Mouse (Mus musculus): ENCODE data around the gene Kif23. TPM values are rescaled to one million over a fixed set of nuclear protein-coding genes. Genes with fewer than 3 reads are reported as not detected.

Kif23 gene
- polyA plus RNA-seq, 1 experiment: 90.6 TPM

DNA sequence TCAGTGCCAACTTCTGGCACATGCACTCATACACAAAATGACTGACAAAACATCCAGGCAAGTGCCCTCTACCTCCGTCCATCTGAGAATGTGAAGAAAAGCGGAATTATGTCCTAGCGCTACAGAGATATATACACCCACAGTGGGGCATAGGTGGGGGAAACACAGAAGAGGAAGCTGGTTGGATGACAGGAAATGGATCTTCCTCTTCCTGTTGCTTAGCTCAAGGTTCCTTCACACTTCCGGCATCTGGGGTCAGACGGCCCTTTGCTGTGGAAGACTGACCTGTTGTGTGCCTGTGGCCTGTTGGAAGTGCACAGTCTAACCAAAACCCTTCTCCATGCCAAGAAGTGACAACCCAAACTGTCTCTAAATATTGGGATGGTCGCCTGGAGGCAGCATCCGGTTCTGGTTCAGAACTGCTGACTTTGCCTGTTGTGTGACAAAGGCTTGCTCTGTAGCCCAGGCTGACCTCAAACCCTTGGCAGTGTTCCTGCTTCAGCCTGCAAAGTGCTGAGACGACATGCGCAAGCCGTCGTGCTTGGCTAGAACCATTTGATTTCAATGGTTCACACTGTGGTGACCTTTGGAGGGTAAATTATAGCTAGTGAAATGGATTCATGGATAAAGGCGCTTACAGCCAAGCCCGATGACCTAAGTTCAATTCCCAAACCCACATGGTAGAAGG is 30.8 kb upstream of the Kif23 start:
- 59% methylated on average over 13 of the region's 13 CpGs for WGBS
- Histone ChIP-seq H3K27ac (ENCODE audit: control insufficient read depth, insufficient read depth, low read depth, low read length, poor library complexity) (peak overlapping the region; percentile 50), H3K4me1 (ENCODE audit: control insufficient read depth, insufficient read depth, low read length) (peaks cover 15% of the 10 kb centered on the region), H3K4me3 (replicated peaks; ENCODE audit: control insufficient read depth, low read depth, low read length) (no peak overlapping the region)
- TF ChIP-seq CTCF (IDR thresholded peaks at IDR 0.05; ENCODE audit: control insufficient read depth, insufficient read depth, low read length): no peak
- no peak for TF ChIP-seq POLR2A (IDR thresholded peaks at IDR 0.05; ENCODE audit: borderline replicate concordance, control insufficient read depth, low read depth, low read length)

DNA sequence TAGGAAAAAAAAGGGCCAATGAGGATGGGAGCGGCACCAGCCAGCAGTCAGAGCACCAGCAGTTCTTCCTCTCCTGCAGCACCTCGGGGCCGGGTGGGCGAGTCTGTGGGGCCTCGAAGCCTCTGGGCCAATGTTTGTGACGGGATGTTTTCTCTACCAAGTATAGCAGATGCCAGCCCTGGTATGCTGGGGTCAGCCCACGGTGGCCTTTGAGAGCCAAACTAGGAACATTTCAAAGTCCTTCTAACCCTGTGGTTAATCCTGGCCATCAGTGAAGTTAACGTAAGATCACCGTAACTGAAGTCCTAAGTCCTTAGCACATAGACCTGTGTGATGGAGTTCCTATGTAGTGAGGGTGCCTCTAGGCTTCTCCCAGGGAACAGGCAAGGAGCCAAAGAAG is 25.5 kb upstream of the Kif23 start:
- Histone ChIP-seq H3K27ac (ENCODE audit: control insufficient read depth, insufficient read depth, low read depth, low read length, poor library complexity) (no peak overlapping the region), H3K4me1 (ENCODE audit: control insufficient read depth, insufficient read depth, low read length) (peaks cover 9% of the 10 kb centered on the region), H3K4me3 (replicated peaks; ENCODE audit: control insufficient read depth, low read depth, low read length) (no peak overlapping the region)
- no peak for TF ChIP-seq POLR2A (IDR thresholded peaks at IDR 0.05; ENCODE audit: borderline replicate concordance, control insufficient read depth, low read depth, low read length)
- no peak for TF ChIP-seq CTCF (IDR thresholded peaks at IDR 0.05; ENCODE audit: control insufficient read depth, insufficient read depth, low read length)
- 88% methylated on average over 9 of the region's 9 CpGs for WGBS

DNA sequence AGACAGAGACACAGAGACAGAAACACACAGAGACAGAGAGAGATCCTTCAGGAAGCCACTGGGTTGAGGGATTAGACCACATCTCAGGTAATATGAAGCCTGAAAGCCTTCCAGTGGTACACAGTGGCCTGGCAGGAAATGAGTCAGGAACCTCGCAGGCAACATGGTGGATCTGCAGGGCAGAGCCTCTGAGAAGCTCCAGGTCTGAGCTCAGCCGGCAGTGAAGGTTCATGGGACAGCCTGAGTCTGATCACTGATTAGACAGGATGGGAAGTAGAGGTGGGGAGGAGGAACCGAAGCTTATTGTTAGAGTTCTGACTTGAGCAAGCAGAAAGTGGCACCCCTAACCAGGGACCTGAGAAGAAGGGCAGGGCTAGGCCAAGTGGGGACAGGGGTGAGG is 24.5 kb upstream of the Kif23 start:
- TF ChIP-seq CTCF (IDR thresholded peaks at IDR 0.05; ENCODE audit: control insufficient read depth, insufficient read depth, low read length): no peak
- no peak for TF ChIP-seq POLR2A (IDR thresholded peaks at IDR 0.05; ENCODE audit: borderline replicate concordance, control insufficient read depth, low read depth, low read length)
- no peak overlapping the region for H3K4me3 ChIP-seq (replicated peaks; ENCODE audit: control insufficient read depth, low read depth, low read length)
- H3K27ac ChIP-seq (ENCODE audit: control insufficient read depth, insufficient read depth, low read depth, low read length, poor library complexity): peak overlapping the region; percentile 23; the same call in 1 of the 2 replicates
- 3% methylated on average over 3 of the region's 3 CpGs for WGBS
- H3K4me1 ChIP-seq (ENCODE audit: control insufficient read depth, insufficient read depth, low read length): peaks cover 6% of the 10 kb centered on the region

DNA sequence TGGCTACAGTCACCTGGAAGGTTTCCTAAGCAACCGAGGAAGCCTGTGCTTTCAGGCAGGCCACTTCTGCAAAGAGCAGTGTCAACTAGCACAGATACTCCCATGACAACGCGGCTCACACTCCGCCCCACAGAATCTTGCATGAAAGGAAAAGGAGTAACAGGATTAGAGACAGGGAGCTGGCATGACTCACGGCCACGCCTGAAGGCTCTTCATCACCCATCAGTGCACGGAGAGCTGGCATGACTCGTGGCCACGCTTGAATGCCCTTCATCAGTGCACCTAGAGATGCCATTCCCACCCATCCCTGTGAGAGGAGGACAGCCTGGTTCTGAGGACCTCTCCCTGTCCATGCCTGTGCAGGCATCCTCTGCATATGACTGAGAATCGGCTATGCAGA is 20.8 kb upstream of the Kif23 start:
- WGBS: 63% methylated on average over 10 of the region's 10 CpGs
- peaks cover 4% of the 10 kb centered on the region for H3K4me1 ChIP-seq (ENCODE audit: control insufficient read depth, insufficient read depth, low read length)
- TF ChIP-seq POLR2A (IDR thresholded peaks at IDR 0.05; ENCODE audit: borderline replicate concordance, control insufficient read depth, low read depth, low read length) (no peak), CTCF (IDR thresholded peaks at IDR 0.05; ENCODE audit: control insufficient read depth, insufficient read depth, low read length) (no peak)

DNA sequence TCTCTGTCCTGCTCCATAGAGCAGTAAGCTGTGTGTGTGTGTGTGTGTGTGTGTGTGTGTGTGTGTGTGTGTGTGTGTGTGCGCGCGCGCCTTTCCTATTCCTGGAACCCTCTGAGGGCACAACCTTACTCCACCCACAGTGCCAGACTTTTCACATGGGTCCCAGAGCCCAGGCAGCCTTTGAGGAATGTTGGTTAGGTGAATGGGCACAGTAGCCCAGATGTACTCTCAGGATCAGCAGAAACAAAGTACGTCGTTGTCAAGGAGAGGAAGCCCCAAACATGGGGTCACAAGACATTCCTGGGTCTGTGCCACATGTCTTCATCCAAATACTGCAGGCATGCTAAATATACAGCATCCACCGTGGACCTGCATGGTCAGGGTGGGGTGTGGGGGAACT is 19.4 kb upstream of the Kif23 start:
- Histone ChIP-seq H3K4me1 (ENCODE audit: control insufficient read depth, insufficient read depth, low read length) (peaks cover 8% of the 10 kb centered on the region), H3K27ac (ENCODE audit: control insufficient read depth, insufficient read depth, low read depth, low read length, poor library complexity) (no peak overlapping the region), H3K4me3 (replicated peaks; ENCODE audit: control insufficient read depth, low read depth, low read length) (no peak overlapping the region)
- 64% methylated on average over 7 of the region's 7 CpGs for WGBS
- TF ChIP-seq CTCF (IDR thresholded peaks at IDR 0.05; ENCODE audit: control insufficient read depth, insufficient read depth, low read length): no peak
- TF ChIP-seq POLR2A (IDR thresholded peaks at IDR 0.05; ENCODE audit: borderline replicate concordance, control insufficient read depth, low read depth, low read length): no peak

More for the DNA sequence above, 20.8 kb upstream of the Kif23 start:
- H3K4me3 ChIP-seq (replicated peaks; ENCODE audit: control insufficient read depth, low read depth, low read length): no peak overlapping the region
- H3K27ac ChIP-seq (ENCODE audit: control insufficient read depth, insufficient read depth, low read depth, low read length, poor library complexity): no peak overlapping the region

DNA sequence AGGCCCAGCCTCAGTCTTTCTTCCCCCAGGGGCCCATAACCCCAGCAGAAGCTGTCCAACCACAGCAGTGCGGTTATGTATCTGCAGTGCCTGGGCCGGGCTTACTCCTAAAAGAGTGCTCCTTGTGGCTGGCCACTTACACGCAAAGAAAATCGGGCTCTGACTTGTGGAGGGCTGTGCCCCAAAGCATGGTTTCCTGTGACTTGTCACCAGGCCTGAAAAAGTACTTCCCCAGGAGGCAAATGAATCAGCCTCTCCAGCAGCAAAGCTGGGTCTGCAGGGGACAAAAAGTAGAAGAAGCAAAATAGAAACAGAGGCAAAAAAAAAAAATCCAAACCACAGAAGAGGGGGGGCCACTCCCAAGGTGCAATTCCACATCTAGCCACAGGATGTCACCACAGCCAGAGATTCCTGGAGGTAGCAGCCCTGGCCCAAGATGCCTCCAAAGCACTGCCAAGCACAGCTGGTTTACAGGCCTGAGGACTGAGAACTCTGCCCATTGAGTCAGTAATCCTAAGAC is 18.9 kb upstream of the Kif23 start:
- TF ChIP-seq POLR2A (IDR thresholded peaks at IDR 0.05; ENCODE audit: borderline replicate concordance, control insufficient read depth, low read depth, low read length) (no peak), CTCF (IDR thresholded peaks at IDR 0.05; ENCODE audit: control insufficient read depth, insufficient read depth, low read length) (peak; percentile 85)
- no peak overlapping the region for H3K4me3 ChIP-seq (replicated peaks; ENCODE audit: control insufficient read depth, low read depth, low read length)
- WGBS: 0% methylated on average over 4 of the region's 4 CpGs
- H3K27ac ChIP-seq (ENCODE audit: control insufficient read depth, insufficient read depth, low read depth, low read length, poor library complexity): peak overlapping the region; percentile 54
- peaks cover 12% of the 10 kb centered on the region for H3K4me1 ChIP-seq (ENCODE audit: control insufficient read depth, insufficient read depth, low read length)

DNA sequence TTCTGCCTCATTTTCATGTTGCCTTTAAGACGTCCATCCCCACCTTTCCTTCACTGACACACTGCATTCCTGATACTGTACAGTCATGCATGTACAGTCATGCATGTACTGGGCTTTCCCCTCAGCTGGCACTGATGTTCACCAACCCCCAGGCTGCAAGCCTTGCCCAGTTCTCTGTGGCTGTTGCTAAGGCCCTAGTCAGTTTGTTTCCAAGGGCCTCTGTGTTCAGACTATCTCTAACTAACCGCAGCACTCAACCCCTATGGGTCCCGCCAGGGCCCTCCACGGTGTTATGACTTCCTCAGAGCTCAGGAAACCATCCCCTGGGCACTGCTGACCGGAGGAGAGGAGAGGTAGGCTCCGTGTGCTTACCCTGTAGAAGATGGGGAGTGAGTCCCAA is 16.8 kb upstream of the Kif23 start:
- Histone ChIP-seq H3K4me1 (ENCODE audit: control insufficient read depth, insufficient read depth, low read length) (peaks cover 14% of the 10 kb centered on the region), H3K4me3 (replicated peaks; ENCODE audit: control insufficient read depth, low read depth, low read length) (no peak overlapping the region), H3K27ac (ENCODE audit: control insufficient read depth, insufficient read depth, low read depth, low read length, poor library complexity) (no peak overlapping the region)
- 10% methylated on average over 6 of the region's 6 CpGs for WGBS
- TF ChIP-seq POLR2A (IDR thresholded peaks at IDR 0.05; ENCODE audit: borderline replicate concordance, control insufficient read depth, low read depth, low read length) (no peak), CTCF (IDR thresholded peaks at IDR 0.05; ENCODE audit: control insufficient read depth, insufficient read depth, low read length) (no peak)

DNA sequence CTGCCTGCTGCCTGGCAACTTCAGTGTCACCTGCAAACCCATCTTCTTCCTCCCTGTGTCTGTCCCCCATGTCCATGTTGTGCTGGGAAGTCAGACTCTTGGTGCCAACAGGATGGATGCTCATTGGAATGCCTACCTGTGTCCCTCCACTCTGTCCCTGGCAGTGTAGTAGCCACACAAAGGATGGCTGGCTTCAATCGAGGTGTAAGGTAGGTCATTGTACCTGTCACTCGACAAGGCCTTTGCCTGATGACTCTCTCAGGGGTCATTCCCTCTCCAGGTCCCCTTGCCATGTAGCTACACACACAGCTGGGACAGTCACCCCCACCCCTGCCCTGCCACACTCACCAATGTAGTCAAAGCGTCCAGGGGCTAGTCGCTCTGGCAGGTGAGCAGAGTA is 14.6 kb upstream of the Kif23 start:
- H3K4me3 ChIP-seq (replicated peaks; ENCODE audit: control insufficient read depth, low read depth, low read length): no peak overlapping the region
- 75% methylated on average over 4 of the region's 4 CpGs for WGBS
- H3K4me1 ChIP-seq (ENCODE audit: control insufficient read depth, insufficient read depth, low read length): peaks cover 17% of the 10 kb centered on the region
- H3K27ac ChIP-seq (ENCODE audit: control insufficient read depth, insufficient read depth, low read depth, low read length, poor library complexity): peak overlapping the region; percentile 43
- 0 out of 2 replicates have a peak, but pooled peaks have one; percentile 0 for TF ChIP-seq CTCF (IDR thresholded peaks at IDR 0.05; ENCODE audit: control insufficient read depth, insufficient read depth, low read length)
- TF ChIP-seq POLR2A (IDR thresholded peaks at IDR 0.05; ENCODE audit: borderline replicate concordance, control insufficient read depth, low read depth, low read length): no peak

Data from bone marrow, adult 2 months (tissue).